Mouse (Mus musculus) MEL (cell line): ENCODE measurements around the gene Kdm6b. TPM values are rescaled to one million over a fixed set of nuclear protein-coding genes. Genes with fewer than 3 reads are reported as not detected.

Experiments
- DNase-seq: peaks from one replicate; pipeline ENCODE4 v3.0.0; 2011; ENCODE audit warnings: low read depth, low spot score
- H3K27ac ChIP-seq: 2 replicates; pipeline ENCODE4 v1.5.1; 2012; ENCODE audit warnings: low read depth, mild to moderate bottlenecking, control low read depth, low read length, moderate library complexity; ENCODE audit not compliant: control insufficient read depth
- H3K27me3 ChIP-seq, 2 experiments: fragments of 150-350 bp in 1 of 2; sonication (generic) in 1 of 2; 2 replicates each; pipeline ENCODE4 v1.6.1; 2012; ENCODE audit warnings: low read length in 2 of 2, mild to moderate bottlenecking in 2 of 2, improper control_type of control experiment in 1 of 2, moderate library complexity in 1 of 2; ENCODE audit not compliant: insufficient read depth in 2 of 2, control insufficient read depth in 1 of 2
- H3K36me3 ChIP-seq, 2 experiments: 2 replicates each; pipeline ENCODE4 v1.6.1; 2012 to 2014; ENCODE audit warnings: low read length in 2 of 2, improper control_type of control experiment in 1 of 2, inconsistent platforms in 1 of 2, mild to moderate bottlenecking in 1 of 2; ENCODE audit not compliant: insufficient read depth in 2 of 2, control insufficient read depth in 1 of 2
- H3K4me1 ChIP-seq, 2 experiments: fragments of 150-350 bp in 1 of 2; sonication (generic) in 1 of 2; 2 replicates each; pipeline ENCODE4 v1.6.1; 2012; ENCODE audit warnings: low read length in 2 of 2, improper control_type of control experiment in 1 of 2, mild to moderate bottlenecking in 1 of 2; ENCODE audit not compliant: insufficient read depth in 2 of 2, control insufficient read depth in 1 of 2
- H3K4me3 ChIP-seq, 2 experiments: fragments of 150-350 bp in 1 of 2; sonication (generic) in 1 of 2; 2 replicates each; pipeline ENCODE4 v1.5.1; 2012; ENCODE audit warnings: low read depth in 2 of 2, low read length in 2 of 2, mild to moderate bottlenecking in 2 of 2, moderate library complexity in 2 of 2, control low read depth in 1 of 2, improper control_type of control experiment in 1 of 2; ENCODE audit not compliant: control insufficient read depth in 1 of 2, insufficient read depth in 1 of 2
- H3K79me2 ChIP-seq: 2 replicates; pipeline ENCODE4 v1.6.1; 2012; ENCODE audit warnings: mild to moderate bottlenecking, low read length, moderate library complexity; ENCODE audit not compliant: control insufficient read depth, poor library complexity, insufficient read depth
- H3K9ac ChIP-seq: 2 replicates; pipeline ENCODE4 v1.6.1; 2012; ENCODE audit warnings: low read depth, mild to moderate bottlenecking, control low read depth, low read length, moderate library complexity; ENCODE audit not compliant: control insufficient read depth, poor library complexity, severe bottlenecking
- H3K9me3 ChIP-seq: fragments of 150-350 bp; sonication (generic); replicated peaks from 2 replicates; pipeline ENCODE4 v1.6.1; 2012; ENCODE audit warnings: mild to moderate bottlenecking, low read length, improper control_type of control experiment, moderate library complexity; ENCODE audit not compliant: insufficient read depth
- BHLHE40 ChIP-seq: IDR thresholded peaks from 2 replicates; pipeline ENCODE4 v1.6.1; 2012; ENCODE audit warnings: low read depth, mild to moderate bottlenecking, inconsistent platforms, low read length, improper control_type of control experiment, borderline replicate concordance
- CHD1 ChIP-seq: IDR thresholded peaks from 2 replicates; pipeline ENCODE4 v1.6.1; 2012; ENCODE audit warnings: low read depth, mild to moderate bottlenecking, inconsistent platforms, low read length, improper control_type of control experiment
- CHD2 ChIP-seq: IDR thresholded peaks from 2 replicates; pipeline ENCODE4 v1.6.1; 2011; ENCODE audit warnings: low read length, improper control_type of control experiment
- CTCF ChIP-seq, 3 experiments: IDR thresholded peaks in 2 of 3; conservative IDR thresholded peaks in 1 of 3; 2 replicates each; pipeline ENCODE4 v1.5.1; 2011 to 2012; ENCODE audit warnings: low read length in 3 of 3, low read depth in 2 of 3, mild to moderate bottlenecking in 2 of 3, improper control_type of control experiment in 1 of 3, inconsistent platforms in 1 of 3, mixed read lengths in 1 of 3, moderate library complexity in 1 of 3; ENCODE audit not compliant: control insufficient read depth in 1 of 3, insufficient read depth in 1 of 3, poor library complexity in 1 of 3, severe bottlenecking in 1 of 3
- ELF1 ChIP-seq: IDR thresholded peaks from 2 replicates; pipeline ENCODE4 v1.6.1; 2014; ENCODE audit warnings: low read depth, mild to moderate bottlenecking, inconsistent platforms, low read length, improper control_type of control experiment, moderate library complexity
- EP300 ChIP-seq, 2 experiments: IDR thresholded peaks; 2 replicates each; pipeline ENCODE4 v1.6.1; 2011; ENCODE audit warnings: improper control_type of control experiment in 2 of 2, low read length in 2 of 2, low read depth in 1 of 2, mild to moderate bottlenecking in 1 of 2
- ETS1 ChIP-seq: IDR thresholded peaks from 2 replicates; pipeline ENCODE4 v1.6.1; 2012; ENCODE audit warnings: low read depth, mild to moderate bottlenecking, inconsistent platforms, low read length, improper control_type of control experiment, moderate library complexity
- GATA1 ChIP-seq: IDR thresholded peaks from 2 replicates; pipeline ENCODE4 v1.6.1; 2011; ENCODE audit warnings: low read depth, low read length, improper control_type of control experiment
- HCFC1 ChIP-seq: IDR thresholded peaks from 2 replicates; pipeline ENCODE4 v1.6.1; 2012; ENCODE audit warnings: low read depth, mild to moderate bottlenecking, inconsistent platforms, low read length, improper control_type of control experiment, moderate library complexity
- MAFK ChIP-seq: IDR thresholded peaks from 2 replicates; pipeline ENCODE4 v1.6.1; 2011; ENCODE audit warnings: low read depth, mild to moderate bottlenecking, low read length, improper control_type of control experiment, borderline replicate concordance
- MAX ChIP-seq: IDR thresholded peaks from 2 replicates; pipeline ENCODE4 v1.6.1; 2011; ENCODE audit warnings: low read length, improper control_type of control experiment
- MAZ ChIP-seq: IDR thresholded peaks from 2 replicates; pipeline ENCODE4 v1.6.1; 2012; ENCODE audit warnings: low read depth, mild to moderate bottlenecking, inconsistent platforms, low read length, improper control_type of control experiment
- MEF2A ChIP-seq: IDR thresholded peaks from 2 replicates; pipeline ENCODE4 v1.6.1; 2014; ENCODE audit warnings: low read depth, mild to moderate bottlenecking, inconsistent platforms, low read length, improper control_type of control experiment; ENCODE audit not compliant: poor library complexity, insufficient replicate concordance, severe bottlenecking; ENCODE audit errors: extremely low read depth
- MXI1 ChIP-seq: IDR thresholded peaks from 2 replicates; pipeline ENCODE4 v1.6.1; 2011; ENCODE audit warnings: mild to moderate bottlenecking, low read depth, low read length, improper control_type of control experiment
- NELFE ChIP-seq: IDR thresholded peaks from 2 replicates; pipeline ENCODE4 v1.6.1; 2011; ENCODE audit warnings: low read depth, low read length, improper control_type of control experiment
- POLR2A ChIP-seq, 2 experiments: IDR thresholded peaks; 2 replicates each; pipeline ENCODE4 v1.6.1; 2011 to 2012; ENCODE audit warnings: low read length in 2 of 2, mild to moderate bottlenecking in 2 of 2, control low read depth in 1 of 2, improper control_type of control experiment in 1 of 2, low read depth in 1 of 2, moderate library complexity in 1 of 2; ENCODE audit not compliant: control insufficient read depth in 1 of 2, insufficient read depth in 1 of 2, poor library complexity in 1 of 2
- POLR2AphosphoS2 ChIP-seq: IDR thresholded peaks from 2 replicates; pipeline ENCODE4 v1.6.1; 2011; ENCODE audit warnings: low read length, improper control_type of control experiment
- SIN3A ChIP-seq: IDR thresholded peaks from 2 replicates; pipeline ENCODE4 v1.6.1; 2012; ENCODE audit warnings: low read length, improper control_type of control experiment, inconsistent platforms
- SMC3 ChIP-seq: IDR thresholded peaks from 2 replicates; pipeline ENCODE4 v1.6.1; 2011; ENCODE audit warnings: low read depth, low read length, improper control_type of control experiment
- TBP ChIP-seq: IDR thresholded peaks from 2 replicates; pipeline ENCODE4 v1.8.0; 2011; ENCODE audit warnings: low read depth, low read length, improper control_type of control experiment
- TCF12 ChIP-seq: IDR thresholded peaks from 2 replicates; pipeline ENCODE4 v1.6.1; 2014; ENCODE audit warnings: low read depth, mild to moderate bottlenecking, inconsistent platforms, low read length, improper control_type of control experiment, moderate library complexity
- ZKSCAN1 ChIP-seq: IDR thresholded peaks from 2 replicates; pipeline ENCODE4 v1.6.1; 2012; ENCODE audit warnings: low read depth, mild to moderate bottlenecking, inconsistent platforms, low read length, improper control_type of control experiment, moderate library complexity
- ZMIZ1 ChIP-seq: IDR thresholded peaks from 2 replicates; pipeline ENCODE4 v1.6.1; 2012; ENCODE audit warnings: low read depth, mild to moderate bottlenecking, inconsistent platforms, low read length, improper control_type of control experiment, moderate library complexity
- polyA plus RNA-seq, 2 experiments: library from polyadenylated mRNA; stranded (reverse) in 1 of 2; unstranded in 1 of 2; fragments of >175 nt in 1 of 2; fragments of >200 nt in 1 of 2; gene quantifications; 2 replicates each; pipeline versions ENCODE4 v1.2.1 to v1.2.4; 2012; ENCODE audit warnings: low replicate concordance in 2 of 2, low read depth in 1 of 2; ENCODE audit not compliant: insufficient read length in 2 of 2, insufficient read depth in 1 of 2, missing spikeins in 1 of 2
- total RNA-seq: library from RNA; depleted of rRNA; stranded (reverse); fragments of 300-350 nt; gene quantifications from 2 replicates; pipeline ENCODE4 v1.2.3, GENCODE M21; 2012

Kdm6b gene
- total and polyA plus RNA-seq, 3 experiments = 5.8 to 43.4 (median 25.0) TPM

DNA sequence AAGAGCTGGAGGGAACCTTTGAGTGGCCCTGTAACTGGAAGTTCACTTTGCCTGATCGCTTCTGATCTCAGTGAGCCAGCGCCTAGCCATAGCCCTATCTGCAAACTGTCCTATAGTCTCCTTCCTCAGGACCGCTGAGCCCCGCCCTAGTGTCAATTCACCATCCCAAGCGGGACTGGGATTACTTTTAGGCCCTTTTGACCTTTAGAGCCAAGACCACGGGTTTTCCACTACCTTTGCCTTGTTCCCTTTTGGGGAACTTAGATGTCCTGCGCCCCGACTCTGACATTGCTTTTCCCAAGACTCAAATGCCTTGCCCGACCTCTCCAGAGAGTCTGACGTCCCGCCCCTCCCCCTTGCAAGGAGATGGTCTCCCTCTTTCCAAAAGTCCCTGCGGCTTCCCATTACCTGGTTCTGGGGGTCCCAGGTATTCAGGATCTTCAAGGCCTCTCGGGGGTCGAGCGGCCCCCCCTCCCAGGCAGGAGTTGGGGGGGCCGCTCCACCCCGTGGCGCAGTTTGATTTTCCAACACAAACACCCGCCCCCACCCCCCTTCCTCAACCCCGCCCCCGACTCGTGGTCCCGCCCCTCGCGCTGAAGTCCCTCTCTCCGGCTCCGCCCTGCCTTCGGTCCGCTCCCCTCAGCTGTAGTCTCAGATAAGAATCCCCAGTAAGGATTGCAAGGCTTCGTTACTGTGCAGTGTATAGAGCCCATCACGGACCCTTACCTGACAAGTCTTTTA, 6.5 kb upstream of the Kdm6b start:
- Histone ChIP-seq H3K27ac (peak overlapping the region; percentile 83), H3K9me3 (no peaks in the 10 kb centered on the region), H3K36me3 (peaks cover 0 to 5% of the 10 kb centered on the region in 2 experiments; a peak in 2 of 4 replicates), H3K4me1 (peaks cover 0 to 24% of the 10 kb centered on the region in 2 experiments; a peak in 3 of 4 replicates), H3K4me3 (peak overlapping the region; percentile 61 to 72)
- TF ChIP-seq EP300 (IDR thresholded peaks at IDR 0.05; ENCODE audit: low read depth in 1 of 2, low read length in 2 of 2) (peak in 1 of 2 experiments; percentile 21; a peak in 1 of 4 replicates), POLR2AphosphoS2 (no peak), TCF12 (0 out of 2 replicates have a peak, but pooled peaks have one; percentile 24), MXI1 (peak; percentile 60; the same call in 1 of the 2 replicates), ETS1 (peak; percentile 89), HCFC1 (0 out of 2 replicates have a peak, but pooled peaks have one; percentile 27), CHD2 (0 out of 2 replicates have a peak, but pooled peaks have one; percentile 19), GATA1 (peak; percentile 68; the same call in 1 of the 2 replicates), MAX (0 out of 2 replicates have a peak, but pooled peaks have one; percentile 14), POLR2A (IDR thresholded peaks at IDR 0.05; ENCODE audit: control insufficient read depth in 1 of 2, insufficient read depth in 1 of 2, low read depth in 1 of 2, low read length in 2 of 2, poor library complexity in 1 of 2) (no peak), ZMIZ1 (no peak), BHLHE40 (peak; percentile 23; the same call in 1 of the 2 replicates), MAZ (peak; percentile 81; the same call in 1 of the 2 replicates), NELFE (peak; percentile 34; the same call in 1 of the 2 replicates), CTCF (IDR thresholded peaks at IDR 0.05 in 2 of 3, conservative IDR thresholded peaks at IDR 0.05 in 1 of 3; ENCODE audit: control insufficient read depth in 1 of 3, insufficient read depth in 1 of 3, low read depth in 2 of 3, low read length in 3 of 3, poor library complexity in 1 of 3, severe bottlenecking in 1 of 3) (no peak), SIN3A (peak; percentile 83), CHD1 (no peak), TBP (0 out of 2 replicates have a peak, but pooled peaks have one; percentile 21)
- TF ChIP-seq, all 39 proteins: peak for 13
- DNase-seq = peak; percentile 92
- Histone ChIP-seq H3K79me2 (peaks cover 9% of the 10 kb centered on the region), H3K27me3 (peaks cover 0 to 1% of the 10 kb centered on the region in 2 experiments; a peak in 1 of 4 replicates), H3K9ac (peak overlapping the region; percentile 71)

DNA sequence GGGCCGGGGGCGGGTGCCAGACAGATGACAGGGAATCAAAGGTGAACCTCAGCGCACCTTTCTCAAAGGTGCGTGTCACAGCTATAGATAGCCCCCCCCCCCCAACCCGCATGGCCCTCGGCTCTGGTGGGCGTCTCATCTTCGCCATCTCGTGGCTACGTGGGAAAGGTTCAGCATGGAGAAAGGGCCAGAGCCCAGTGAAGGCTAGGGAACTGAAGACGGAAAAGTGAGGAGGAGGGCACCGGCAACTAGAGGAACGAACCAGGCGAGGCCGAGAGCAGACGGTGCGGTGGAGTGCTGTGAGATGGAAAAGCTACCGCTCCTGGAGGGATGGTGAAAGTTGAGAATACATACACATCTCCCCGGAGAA, 6.0 kb upstream of the Kdm6b start:
- Histone ChIP-seq H3K27me3 (peaks cover 0 to 1% of the 10 kb centered on the region in 2 experiments; a peak in 1 of 4 replicates), H3K27ac (peak overlapping the region; percentile 83), H3K79me2 (peaks cover 14% of the 10 kb centered on the region), H3K4me1 (peaks cover 1 to 28% of the 10 kb centered on the region in 2 experiments; a peak in 3 of 4 replicates), H3K36me3 (peaks cover 0 to 8% of the 10 kb centered on the region in 2 experiments; a peak in 2 of 4 replicates), H3K4me3 (peak overlapping the region; percentile 61 to 72), H3K9ac (peak overlapping the region; percentile 71), H3K9me3 (no peaks in the 10 kb centered on the region)
- TF ChIP-seq CTCF (IDR thresholded peaks at IDR 0.05 in 2 of 3, conservative IDR thresholded peaks at IDR 0.05 in 1 of 3; ENCODE audit: control insufficient read depth in 1 of 3, insufficient read depth in 1 of 3, low read depth in 2 of 3, low read length in 3 of 3, poor library complexity in 1 of 3, severe bottlenecking in 1 of 3) (peak in 2 of 3 experiments; percentile 28 to 29; a peak in 4 of 6 replicates), MEF2A (no peak), MXI1 (no peak), SMC3 (peak; percentile 34; the same call in 1 of the 2 replicates), ETS1 (no peak), ZKSCAN1 (no peak), MAX (no peak), MAFK (no peak), ELF1 (no peak; the same call in 1 of the 2 replicates)
- no peak for DNase-seq
